Mouse (Mus musculus): ENCODE measurements around the gene Cpn1. TPM values are rescaled to one million over a fixed set of nuclear protein-coding genes. Genes with fewer than 3 reads are reported as not detected.

Cpn1 gene
- total and polyA plus RNA-seq, 3 experiments = 0.13 to 1.0 (median 0.34) TPM

DNA sequence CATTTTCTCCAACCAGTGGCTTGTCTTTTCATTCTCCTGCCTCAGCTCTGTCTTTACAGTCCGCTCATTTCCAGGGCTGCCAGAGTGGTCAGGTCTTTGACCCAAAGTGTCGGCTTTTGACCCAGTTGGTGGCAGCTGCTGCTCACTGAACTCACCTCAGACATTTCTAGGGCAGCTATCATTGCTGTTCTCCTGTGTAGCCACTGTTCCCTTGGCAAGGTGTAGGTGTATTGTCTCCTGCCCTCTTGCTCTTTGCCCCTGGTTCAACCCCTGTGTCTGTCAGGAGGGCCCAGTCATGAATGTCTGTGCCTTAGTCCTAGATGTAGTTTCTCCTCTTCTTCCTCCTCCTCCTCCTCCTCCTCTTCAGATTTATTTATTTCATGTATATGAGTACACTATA, 17.9 kb upstream of the Cpn1 start (continued):
- TF ChIP-seq PAX5 (IDR thresholded peaks at IDR 0.05; ENCODE audit: low read length) = no peak

DNA sequence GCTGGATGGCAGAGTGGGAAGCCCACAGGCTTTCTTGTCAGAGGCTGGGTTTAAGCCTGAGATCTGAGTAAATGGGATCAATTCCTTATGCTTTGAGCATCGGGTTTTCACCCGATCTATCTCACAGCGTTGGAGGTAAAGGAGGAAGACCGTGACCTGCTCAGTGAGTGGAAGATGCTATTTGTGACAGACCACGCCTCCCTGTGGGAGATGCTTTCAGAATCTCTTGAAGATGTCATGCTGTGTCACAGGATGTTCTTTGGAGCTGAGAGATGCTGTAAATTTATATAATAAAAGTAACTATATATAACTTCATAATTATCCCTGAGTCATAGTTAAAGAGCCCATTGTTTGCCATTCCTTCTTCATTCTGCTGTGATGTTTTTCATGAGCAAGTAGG, 14.4 kb upstream of the Cpn1 start:
- H3K27ac ChIP-seq (ENCODE audit: insufficient read depth, low read depth) = no peak overlapping the region
- no peak overlapping the region for H3K9ac ChIP-seq (ENCODE audit: insufficient read depth, low read depth)
- H3K4me1 ChIP-seq (ENCODE audit: control insufficient read depth in 1 of 2, insufficient read depth in 2 of 2) = peaks cover 0 to 26% of the 10 kb centered on the region in 2 experiments; a peak in 2 of 4 replicates
- H3K4me3 ChIP-seq (replicated peaks in 1 of 3; ENCODE audit: low read depth in 2 of 3, low read length in 2 of 3, poor library complexity in 1 of 3) = no peak overlapping the region
- H3K79me2 ChIP-seq (replicated peaks; ENCODE audit: control insufficient read depth, extremely low read depth, insufficient read depth, poor library complexity, severe bottlenecking) = no peaks in the 10 kb centered on the region
- no peak overlapping the region; the same call in 1 of the 2 replicates for H3K4me2 ChIP-seq (ENCODE audit: insufficient read depth, low read depth, poor library complexity, severe bottlenecking)
- in situ Hi-C loops (cut with MboI; ENCODE audit: low pct_ligation_motif_present, low pct_unique_long_range_greater_than_20kb, low sequenced_read_pairs) = no loop called here
- no peak for DNase-seq (ENCODE audit: extremely low read depth)
- H3K27me3 ChIP-seq (replicated peaks) = no peaks in the 10 kb centered on the region
- TF ChIP-seq NRF1 (IDR thresholded peaks at IDR 0.05; ENCODE audit: low read depth, low read length) (no peak), ELF1 (IDR thresholded peaks at IDR 0.05; ENCODE audit: low read depth, low read length) (no peak), KAT2A (IDR thresholded peaks at IDR 0.05; ENCODE audit: insufficient replicate concordance, low read length) (no peak), CHD1 (IDR thresholded peaks at IDR 0.05; ENCODE audit: low read depth, low read length) (no peak), EP300 (IDR thresholded peaks at IDR 0.05; ENCODE audit: low read length) (no peak), ZNF384 (IDR thresholded peaks at IDR 0.05; ENCODE audit: low read depth, low read length) (no peak), ZKSCAN1 (IDR thresholded peaks at IDR 0.05; ENCODE audit: borderline replicate concordance, low read depth, low read length) (no peak), POLR2A (IDR thresholded peaks at IDR 0.05; ENCODE audit: low read depth, low read length) (no peak), PAX5 (IDR thresholded peaks at IDR 0.05; ENCODE audit: low read length) (no peak), RCOR1 (conservative IDR thresholded peaks at IDR 0.05; ENCODE audit: low read depth, low read length) (no peak), MYC (IDR thresholded peaks at IDR 0.05; ENCODE audit: low read depth, low read length) (no peak), POLR2AphosphoS2 (IDR thresholded peaks at IDR 0.05; ENCODE audit: low read depth, low read length) (no peak)
- no peaks in the 10 kb centered on the region for H3K9me3 ChIP-seq (replicated peaks; ENCODE audit: low read length)
- dilution Hi-C loops (cut with MboI; ENCODE audit: extremely low pct_ligation_motif_present, extremely low pct_unique_long_range_greater_than_20kb, low sequenced_read_pairs) = no loop called here
- no peaks in the 10 kb centered on the region for H3K36me3 ChIP-seq (replicated peaks in 1 of 2; ENCODE audit: control insufficient read depth in 1 of 2, insufficient read depth in 1 of 2, low read length in 1 of 2)

DNA sequence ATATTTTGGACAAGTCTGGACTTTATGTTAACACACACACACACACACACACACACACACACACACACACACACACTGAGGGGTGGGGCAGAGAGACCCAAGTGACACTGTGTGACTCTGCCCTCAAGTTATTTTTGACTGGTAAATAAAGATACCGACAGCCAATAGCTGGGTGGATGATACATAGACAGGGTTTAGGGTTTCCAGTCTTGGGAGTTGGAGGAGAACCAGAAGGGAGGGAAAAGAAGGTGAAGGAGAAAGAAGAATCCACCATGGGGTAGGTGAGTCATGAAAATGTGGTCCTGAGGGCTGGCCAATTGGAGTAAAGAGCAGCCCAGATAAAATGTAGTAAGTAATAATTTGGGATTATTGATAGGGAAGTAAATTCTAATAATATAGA, 13.7 kb upstream of the Cpn1 start:
- in situ Hi-C loops (cut with MboI; ENCODE audit: low pct_ligation_motif_present, low pct_unique_long_range_greater_than_20kb, low sequenced_read_pairs) = no loop called here

More for the DNA sequence above, 13.7 kb upstream of the Cpn1 start:
- no peaks in the 10 kb centered on the region for H3K27me3 ChIP-seq (replicated peaks)
- H3K4me2 ChIP-seq (ENCODE audit: insufficient read depth, low read depth, poor library complexity, severe bottlenecking) = no peak overlapping the region
- TF ChIP-seq SIN3A (IDR thresholded peaks at IDR 0.05; ENCODE audit: low read length) (no peak), MEF2A (IDR thresholded peaks at IDR 0.05; ENCODE audit: borderline replicate concordance, low read depth, low read length) (no peak), ETS1 (conservative IDR thresholded peaks at IDR 0.05; ENCODE audit: low read depth, low read length) (no peak), JUN (IDR thresholded peaks at IDR 0.05; ENCODE audit: insufficient read depth, low read depth, low read length) (no peak)
- no peaks in the 10 kb centered on the region for H3K9me3 ChIP-seq (replicated peaks; ENCODE audit: low read length)
- dilution Hi-C loops (cut with MboI; ENCODE audit: extremely low pct_ligation_motif_present, extremely low pct_unique_long_range_greater_than_20kb, low sequenced_read_pairs) = no loop called here
- H3K9ac ChIP-seq (ENCODE audit: insufficient read depth, low read depth) = no peak overlapping the region
- no peak for DNase-seq (ENCODE audit: extremely low read depth)
- H3K4me1 ChIP-seq (ENCODE audit: control insufficient read depth in 1 of 2, insufficient read depth in 2 of 2) = peaks cover 0 to 19% of the 10 kb centered on the region in 2 experiments; a peak in 2 of 4 replicates
- H3K27ac ChIP-seq (ENCODE audit: insufficient read depth, low read depth) = no peak overlapping the region
- H3K79me2 ChIP-seq (replicated peaks; ENCODE audit: control insufficient read depth, extremely low read depth, insufficient read depth, poor library complexity, severe bottlenecking) = no peaks in the 10 kb centered on the region
- H3K4me3 ChIP-seq (replicated peaks in 1 of 3; ENCODE audit: low read depth in 2 of 3, low read length in 2 of 3, poor library complexity in 1 of 3) = no peak overlapping the region
- no peaks in the 10 kb centered on the region for H3K36me3 ChIP-seq (replicated peaks in 1 of 2; ENCODE audit: control insufficient read depth in 1 of 2, insufficient read depth in 1 of 2, low read length in 1 of 2)

Measured in CH12.LX (cell line).